Mouse (Mus musculus) liver, embryonic 12.5 days (tissue): ENCODE data around the gene Serpina9. TPM values are rescaled to one million over a fixed set of nuclear protein-coding genes. Genes with fewer than 3 reads are reported as not detected.

Experiments used
- ATAC-seq: fragments of 200-750 bp; cut with Nextera tagmentation; 2 replicates; pipeline ENCODE4 v1.8.0; 2017; ENCODE audit warnings: moderate number of reproducible peaks, mild to moderate bottlenecking, moderate library complexity
- H3K27ac ChIP-seq: fragments of 300-500 bp; sonication (generic); 2 replicates; pipeline ENCODE4 v1.5.1; 2016; ENCODE audit warnings: mild to moderate bottlenecking
- H3K27me3 ChIP-seq: fragments of 300-500 bp; sonication (generic); replicated peaks from 2 replicates; pipeline ENCODE4 v1.6.1; 2016; ENCODE audit warnings: mild to moderate bottlenecking, moderate library complexity
- H3K36me3 ChIP-seq: fragments of 300-500 bp; sonication (generic); 2 replicates; pipeline ENCODE4 v1.6.1; 2016; ENCODE audit warnings: mild to moderate bottlenecking, moderate library complexity
- H3K4me1 ChIP-seq: fragments of 300-500 bp; sonication (generic); 2 replicates; pipeline ENCODE4 v1.6.1; 2016
- H3K4me2 ChIP-seq: fragments of 300-500 bp; sonication (generic); 2 replicates; pipeline ENCODE4 v1.6.1; 2016; ENCODE audit warnings: mild to moderate bottlenecking, moderate library complexity
- H3K4me3 ChIP-seq: fragments of 300-500 bp; sonication (generic); 2 replicates; pipeline ENCODE4 v1.5.1; 2016; ENCODE audit warnings: mild to moderate bottlenecking, moderate library complexity
- H3K9ac ChIP-seq: fragments of 300-500 bp; sonication (generic); 2 replicates; pipeline ENCODE4 v1.6.1; 2016; ENCODE audit warnings: mild to moderate bottlenecking, moderate library complexity
- H3K9me3 ChIP-seq: fragments of 300-500 bp; sonication (generic); replicated peaks from 2 replicates; pipeline ENCODE4 v1.6.1; 2016; ENCODE audit warnings: mild to moderate bottlenecking, moderate library complexity
- WGBS: fragments of 180-500 bp; shearing (Covaris S2); methylation state at CpG from one replicate; pipeline ENCODE4 v1.1.7; 2016; ENCODE audit not compliant: insufficient replicate concordance; 5-methylcytosine and 5-hydroxymethylcytosine counted together
- polyA plus RNA-seq: library from polyadenylated mRNA; unstranded; fragments of >200 nt; fragmentation: Nextera tagmentation; extraction: Ambion mirVana; gene quantifications from 2 replicates; pipeline ENCODE4 v1.2.1, GENCODE M21; 2016

Gene Serpina9
- polyA plus RNA-seq, 1 experiment from 2014 or later, result not detected

DNA sequence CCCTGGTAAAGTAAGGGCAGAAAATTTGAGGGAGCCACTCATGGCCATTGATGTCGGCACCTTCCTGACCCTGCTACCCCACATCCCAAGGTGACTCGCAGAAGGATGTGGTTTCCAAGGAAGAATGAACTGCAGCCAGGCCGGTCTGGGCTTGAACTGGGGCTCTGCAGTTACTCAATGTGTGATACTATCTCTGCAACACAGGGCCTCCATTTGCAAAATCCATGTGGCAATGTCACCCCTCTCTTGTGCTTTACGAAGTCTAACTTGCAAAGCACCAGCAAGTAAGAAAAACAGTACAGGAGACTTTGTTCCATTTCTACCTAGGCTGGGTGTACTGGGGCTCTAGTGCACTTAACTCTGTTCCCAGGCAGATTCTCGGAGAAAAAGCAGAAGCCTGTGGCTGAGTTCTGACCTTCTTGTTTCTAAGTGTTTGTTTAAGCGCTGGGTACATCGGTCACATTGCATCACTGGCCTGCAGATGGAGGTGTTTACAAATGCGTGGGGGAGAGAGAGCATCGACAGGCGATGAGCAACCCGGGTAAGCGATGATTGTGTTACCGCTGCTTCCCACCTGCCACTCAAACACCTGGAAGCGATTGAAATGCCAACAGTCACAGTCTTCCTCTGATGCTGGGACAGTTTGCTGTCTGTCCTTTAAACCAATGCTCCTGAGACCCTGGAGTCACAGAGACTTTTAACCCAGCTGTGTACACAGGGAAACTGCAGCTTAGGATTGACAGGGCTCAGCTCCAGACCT lies 24.6 kb downstream of the Serpina9 start:
- Histone ChIP-seq H3K27ac (peak overlapping the region; percentile 69), H3K36me3 (no peaks in the 10 kb centered on the region)
- peak; percentile 66 for ATAC-seq

DNA sequence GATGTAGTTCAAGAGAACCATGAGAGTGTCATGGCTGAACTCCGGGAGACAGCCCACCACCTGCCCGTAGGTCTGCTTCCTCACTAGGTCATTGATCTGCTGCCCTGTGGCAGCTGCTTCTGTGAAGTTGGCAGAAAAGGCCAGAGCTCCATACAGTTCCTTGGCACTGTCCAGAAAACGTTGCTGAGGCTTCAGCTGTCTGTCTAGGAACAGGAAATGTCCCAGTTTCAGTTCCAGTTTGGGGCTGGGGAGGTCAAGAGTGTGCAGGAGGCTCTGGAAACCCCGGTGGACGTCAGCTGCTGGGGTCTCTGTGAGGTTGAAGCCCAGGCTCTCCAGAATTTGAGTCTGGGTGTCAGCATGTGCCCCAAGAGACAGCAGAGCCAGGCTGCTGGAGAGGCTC lies 27.7 kb downstream of the Serpina9 start:
- Histone ChIP-seq H3K4me3 (no peak overlapping the region), H3K27me3 (no peaks in the 10 kb centered on the region), H3K9ac (no peak overlapping the region), H3K9me3 (no peaks in the 10 kb centered on the region), H3K27ac (no peak overlapping the region), H3K4me1 (no peaks in the 10 kb centered on the region; the same call in 1 of the 2 replicates), H3K4me2 (no peak overlapping the region), H3K36me3 (no peaks in the 10 kb centered on the region)
- no peak for ATAC-seq
- 42% methylated on average over 5 of the region's 5 CpGs for WGBS

More for the DNA sequence above, 24.6 kb downstream of the Serpina9 start:
- Histone ChIP-seq H3K4me1 (no peaks in the 10 kb centered on the region; the same call in 1 of the 2 replicates), H3K9me3 (no peaks in the 10 kb centered on the region), H3K27me3 (no peaks in the 10 kb centered on the region), H3K4me3 (no peak overlapping the region), H3K9ac (no peak overlapping the region), H3K4me2 (no peak overlapping the region)
- WGBS, result 41% methylated on average over 14 of the region's 14 CpGs

DNA sequence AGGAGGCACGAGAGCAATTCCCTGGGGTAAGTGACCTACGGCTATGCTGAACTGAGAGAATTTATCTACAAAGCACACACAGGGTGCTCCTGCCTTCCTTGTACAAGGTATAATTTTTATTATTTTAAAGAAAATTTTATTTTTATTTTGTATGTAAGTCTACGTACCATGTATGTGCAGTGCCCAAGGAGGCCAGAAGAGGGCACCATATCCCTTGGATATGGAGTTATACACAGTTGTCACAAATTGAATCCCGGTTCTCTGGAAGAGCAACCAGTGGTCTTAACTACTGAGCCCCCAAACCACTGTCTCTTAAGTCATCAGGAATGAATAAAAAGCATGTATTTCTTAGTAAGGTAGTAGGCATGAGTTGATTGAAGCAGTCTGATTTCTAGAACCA lies 28.6 kb downstream of the Serpina9 start:
- H3K27ac ChIP-seq, result no peak overlapping the region
- H3K4me1 ChIP-seq, result no peaks in the 10 kb centered on the region; the same call in 1 of the 2 replicates
- no peaks in the 10 kb centered on the region for H3K27me3 ChIP-seq
- no peaks in the 10 kb centered on the region for H3K9me3 ChIP-seq
- no peaks in the 10 kb centered on the region for H3K36me3 ChIP-seq
- ATAC-seq, result no peak
- WGBS, result 55% methylated on average over 4 of the region's 4 CpGs
- H3K4me3 ChIP-seq, result no peak overlapping the region
- no peak overlapping the region for H3K4me2 ChIP-seq
- H3K9ac ChIP-seq, result no peak overlapping the region

DNA sequence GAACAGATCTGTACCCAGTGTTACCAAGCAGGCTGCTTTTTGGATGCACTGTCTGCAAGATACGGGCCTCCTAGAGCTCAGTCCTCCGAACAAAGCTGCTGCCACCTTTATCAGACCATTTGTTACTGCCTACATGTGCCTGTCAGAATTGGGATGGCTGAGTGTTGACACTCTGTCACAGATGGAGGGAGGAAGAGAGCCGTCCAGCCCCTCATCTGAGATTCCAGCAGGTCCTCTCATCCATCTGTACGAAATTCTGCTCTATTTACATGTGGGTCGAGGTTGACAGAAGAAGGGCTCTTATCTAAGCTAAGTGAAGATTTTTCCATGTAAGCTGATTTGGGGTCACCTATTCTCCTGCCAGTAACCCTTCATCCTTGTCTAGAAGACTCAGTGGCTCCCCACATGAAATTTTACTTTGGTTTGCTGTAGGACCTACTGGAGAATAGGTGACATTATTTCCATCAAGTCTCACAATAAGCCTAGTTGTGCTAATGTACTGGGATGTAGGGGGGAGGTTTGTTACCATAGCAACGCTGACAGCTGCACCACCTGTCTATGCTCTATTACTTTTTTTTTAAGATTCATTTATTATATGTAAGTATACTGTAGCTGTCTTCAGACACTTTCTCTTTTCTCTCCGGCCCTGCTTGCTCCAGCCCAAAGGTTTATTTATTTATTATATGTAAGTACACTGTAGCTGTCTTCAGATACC lies 31.8 kb downstream of the Serpina9 start:
- no peak overlapping the region for H3K4me2 ChIP-seq
- ATAC-seq, result no peak
- H3K27me3 ChIP-seq, result no peaks in the 10 kb centered on the region
- no peaks in the 10 kb centered on the region for H3K36me3 ChIP-seq
- no peaks in the 10 kb centered on the region for H3K9me3 ChIP-seq
- no peaks in the 10 kb centered on the region for H3K4me1 ChIP-seq
- no peak overlapping the region for H3K4me3 ChIP-seq
- H3K9ac ChIP-seq, result no peak overlapping the region
- WGBS, result 51% methylated on average over 7 of the region's 7 CpGs
- H3K27ac ChIP-seq, result no peak overlapping the region

DNA sequence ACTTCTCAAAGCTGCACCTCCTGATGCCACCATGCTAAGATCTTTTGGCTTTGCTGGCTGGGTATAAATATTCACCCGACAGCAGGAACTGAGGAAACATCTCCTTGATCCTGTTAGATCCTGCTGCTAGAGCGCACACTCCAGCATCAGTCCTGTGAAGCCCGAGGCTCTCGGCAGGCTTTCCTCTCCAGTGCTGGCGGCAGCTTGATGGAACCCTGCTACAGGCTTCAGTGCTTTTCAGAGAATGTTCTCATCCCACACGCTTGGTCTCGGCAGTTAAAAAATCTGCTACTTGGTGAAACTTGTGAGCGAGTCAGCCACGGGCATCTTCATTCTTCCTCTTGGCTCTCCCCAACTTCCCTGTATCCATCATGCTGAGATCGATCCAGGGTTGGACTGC lies 35.3 kb downstream of the Serpina9 start:
- H3K27me3 ChIP-seq, result no peaks in the 10 kb centered on the region
- H3K4me1 ChIP-seq, result no peaks in the 10 kb centered on the region
- H3K4me3 ChIP-seq, result no peak overlapping the region
- no peak overlapping the region for H3K27ac ChIP-seq
- 76% methylated on average over 10 of the region's 10 CpGs for WGBS
- no peak overlapping the region for H3K9ac ChIP-seq
- H3K36me3 ChIP-seq, result no peaks in the 10 kb centered on the region
- H3K4me2 ChIP-seq, result no peak overlapping the region
- no peaks in the 10 kb centered on the region for H3K9me3 ChIP-seq
- ATAC-seq, result no peak

GRCm38 (mm10) chr12:103977846-103978245 lies 35.7 kb downstream of the Serpina9 start:
- Histone ChIP-seq H3K36me3 (no peaks in the 10 kb centered on the region), H3K9me3 (no peaks in the 10 kb centered on the region), H3K4me2 (no peak overlapping the region), H3K4me1 (no peaks in the 10 kb centered on the region), H3K9ac (no peak overlapping the region), H3K27me3 (no peaks in the 10 kb centered on the region), H3K4me3 (no peak overlapping the region), H3K27ac (no peak overlapping the region)
- WGBS, result 24% methylated on average over 5 of the region's 5 CpGs
- no peak for ATAC-seq

GRCm38 (mm10) chr12:103977060-103977459 lies 36.5 kb downstream of the Serpina9 start:
- no peak overlapping the region for H3K9ac ChIP-seq
- 0 out of 2 replicates have a peak, but pooled peaks cover 3% of the 10 kb centered on the region for H3K9me3 ChIP-seq
- WGBS, result 55% methylated on average over 3 of the region's 3 CpGs
- no peaks in the 10 kb centered on the region for H3K4me1 ChIP-seq
- no peaks in the 10 kb centered on the region for H3K36me3 ChIP-seq
- H3K27ac ChIP-seq, result no peak overlapping the region
- H3K4me2 ChIP-seq, result no peak overlapping the region
- no peak for ATAC-seq
- H3K4me3 ChIP-seq, result no peak overlapping the region
- no peaks in the 10 kb centered on the region for H3K27me3 ChIP-seq

DNA sequence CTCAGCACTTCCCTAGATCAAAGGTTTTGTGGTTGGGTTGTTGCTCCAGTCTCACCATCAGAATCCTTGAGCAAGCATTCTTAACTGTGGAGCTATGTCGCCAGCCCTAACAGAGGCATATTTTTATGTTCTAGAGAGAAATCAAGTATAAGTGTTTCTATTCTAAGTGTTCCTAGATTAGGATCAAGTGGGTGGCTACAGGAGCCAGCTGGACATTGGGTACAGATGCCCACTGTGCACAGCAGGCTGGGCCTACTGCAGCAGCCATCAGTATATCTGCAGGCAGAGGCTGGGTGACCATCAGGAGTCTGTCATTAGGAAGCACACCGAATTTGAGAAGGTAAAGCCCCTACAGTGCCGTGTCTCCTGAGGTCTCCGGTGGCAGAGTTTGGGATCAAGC lies 42.5 kb downstream of the Serpina9 start:
- Histone ChIP-seq H3K36me3 (no peaks in the 10 kb centered on the region), H3K27me3 (no peaks in the 10 kb centered on the region), H3K9ac (no peak overlapping the region), H3K4me2 (no peak overlapping the region), H3K4me1 (no peaks in the 10 kb centered on the region), H3K9me3 (peaks cover 23% of the 10 kb centered on the region; the same call in 1 of the 2 replicates), H3K4me3 (no peak overlapping the region), H3K27ac (no peak overlapping the region)
- ATAC-seq, result no peak
- WGBS, result 66% methylated on average over 4 of the region's 4 CpGs

DNA sequence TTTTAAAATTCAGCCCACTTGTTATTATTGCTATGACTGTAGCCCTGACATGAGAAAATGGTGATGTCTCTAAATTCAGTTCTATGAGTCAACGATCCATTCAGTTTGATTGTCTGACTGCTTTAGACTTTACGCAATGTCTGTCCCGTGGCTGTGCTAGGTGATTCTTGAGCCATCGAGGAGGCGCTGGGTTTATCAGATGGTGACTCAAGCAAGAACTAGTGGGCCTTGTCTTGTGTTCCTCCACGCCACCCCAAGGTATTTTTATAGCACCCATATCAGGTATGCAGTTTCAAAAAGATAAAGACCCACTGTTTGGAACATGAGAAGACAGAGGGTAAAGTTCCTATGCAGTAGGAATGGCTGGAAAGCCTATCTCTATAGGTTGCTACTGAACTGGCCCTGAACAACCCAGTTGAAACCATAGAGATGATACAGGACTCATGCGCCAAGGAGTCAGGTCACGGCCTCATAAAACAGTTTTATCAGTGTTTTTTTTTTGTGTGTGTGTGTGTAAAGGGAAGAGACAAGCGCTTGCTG lies 43.9 kb downstream of the Serpina9 start:
- no peak for ATAC-seq
- H3K9ac ChIP-seq, result no peak overlapping the region
- no peaks in the 10 kb centered on the region for H3K36me3 ChIP-seq
- no peak overlapping the region for H3K27ac ChIP-seq
- H3K4me1 ChIP-seq, result no peaks in the 10 kb centered on the region
- 72% methylated on average over 9 of the region's 9 CpGs for WGBS
- no peak overlapping the region for H3K4me3 ChIP-seq
- no peaks in the 10 kb centered on the region for H3K27me3 ChIP-seq
- H3K9me3 ChIP-seq, result peaks cover 25% of the 10 kb centered on the region; the same call in 1 of the 2 replicates
- H3K4me2 ChIP-seq, result no peak overlapping the region

DNA sequence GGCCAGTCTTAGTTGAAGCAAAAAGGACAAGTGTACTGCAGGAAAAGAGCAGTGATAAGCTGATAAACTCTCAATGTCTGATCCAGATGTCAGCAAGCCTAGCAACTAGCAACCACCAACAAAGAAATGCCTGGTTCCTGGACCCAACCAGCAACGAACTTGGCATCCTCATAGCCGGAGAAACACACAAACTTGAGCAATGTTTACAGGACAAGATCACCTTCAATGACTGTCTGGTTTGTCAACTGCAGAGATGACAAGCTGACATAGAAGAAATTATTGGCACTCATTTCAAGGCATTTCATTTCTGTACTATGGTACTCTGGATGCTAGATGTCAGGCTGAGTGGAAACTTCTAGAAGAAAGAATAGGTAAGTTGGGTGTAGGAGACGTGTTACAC lies 46.8 kb downstream of the Serpina9 start:
- Histone ChIP-seq H3K4me3 (no peak overlapping the region), H3K4me1 (no peaks in the 10 kb centered on the region), H3K9me3 (peaks cover 23% of the 10 kb centered on the region; the same call in 1 of the 2 replicates), H3K27me3 (no peaks in the 10 kb centered on the region), H3K9ac (no peak overlapping the region), H3K4me2 (no peak overlapping the region), H3K36me3 (no peaks in the 10 kb centered on the region), H3K27ac (no peak overlapping the region)
- 49% methylated on average over 3 of the region's 3 CpGs for WGBS
- no peak for ATAC-seq

- no peak overlapping the region for H3K4me2 ChIP-seq
- no peak overlapping the region for H3K27ac ChIP-seq
- peaks cover 15% of the 10 kb centered on the region; the same call in 1 of the 2 replicates for H3K9me3 ChIP-seq
- 54% methylated on average over 4 of the region's 4 CpGs for WGBS
- H3K4me1 ChIP-seq, result no peaks in the 10 kb centered on the region
- ATAC-seq, result no peak; the same call in 1 of the 2 replicates
- no peaks in the 10 kb centered on the region for H3K27me3 ChIP-seq
- H3K4me3 ChIP-seq, result no peak overlapping the region
- H3K36me3 ChIP-seq, result no peaks in the 10 kb centered on the region
- no peak overlapping the region for H3K9ac ChIP-seq
These were observed 50.3 kb downstream of the Serpina9 start for GRCm38 (mm10) chr12:103963288-103963687.

DNA sequence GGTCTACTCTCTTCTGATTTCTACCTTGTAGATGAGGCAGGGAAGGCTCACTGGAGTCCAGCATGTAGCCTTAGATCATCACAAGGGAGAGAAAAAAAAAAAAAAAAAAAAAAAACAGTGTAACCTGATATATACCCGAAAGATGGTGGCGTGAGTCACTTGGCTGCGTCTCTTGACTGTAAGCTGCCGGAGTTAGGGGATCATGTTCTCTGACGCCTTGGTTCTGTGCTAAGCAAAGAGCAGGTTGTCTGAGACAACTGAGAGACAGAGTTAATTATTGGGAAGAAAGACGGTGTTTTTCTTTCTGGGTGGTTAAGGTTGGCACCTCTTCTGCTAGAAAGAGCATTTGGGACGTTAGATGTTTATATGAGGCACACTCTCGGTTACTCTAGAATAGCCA lies 50.7 kb downstream of the Serpina9 start:
- WGBS, result 84% methylated on average over 8 of the region's 8 CpGs
- no peak for ATAC-seq

More for the DNA sequence above, 50.7 kb downstream of the Serpina9 start:
- Histone ChIP-seq H3K9me3 (peaks cover 11% of the 10 kb centered on the region; the same call in 1 of the 2 replicates), H3K4me2 (no peak overlapping the region), H3K27ac (no peak overlapping the region), H3K4me3 (no peak overlapping the region), H3K9ac (no peak overlapping the region), H3K27me3 (no peaks in the 10 kb centered on the region), H3K36me3 (no peaks in the 10 kb centered on the region), H3K4me1 (no peaks in the 10 kb centered on the region)
